In genomic region chr7:4670655-4671255, GRCm38 (mm10) we compare ENCODE assay signal across 19 mouse cellular contexts. TPM values are rescaled to one million over a fixed set of nuclear protein-coding genes. Genes with fewer than 3 reads are reported as not detected.
DNase-seq lines count a peak whose midpoint lies in the region; ATAC-seq and TF ChIP-seq lines count a peak whose summit lies in the region.
"Had no signal": no experiment of that assay in that cellular context is flagged by ENCODE, and none has a peak within 500 bp of the region (broad histone marks: within the 10 kb centered on the region; RNA-seq: fewer than 3 reads in every experiment).

No protein-coding gene starts in this region.

- H3K4me2 ChIP-seq in intestine, embryonic 16.5 days (ENCODE audit: low read depth, low read length) = no peak overlapping the region
- H3K4me2 ChIP-seq in liver, postnatal 0 days (ENCODE audit: low read depth, low read length) = peak overlapping the region; percentile 53
- H3K4me2 ChIP-seq in neural tube, embryonic 15.5 days = no peak overlapping the region
- no peak overlapping the region for H3K4me2 ChIP-seq in lung, postnatal 0 days (replicated peaks; ENCODE audit: low read depth, low read length)
- H3K4me2 ChIP-seq: forebrain, embryonic 13.5 days; heart, embryonic 15.5 days; limb, embryonic 12.5 days; lung, embryonic 15.5 days; midbrain, embryonic 15.5 days had no signal

- 84% methylated on average over 8 of the region's 8 CpGs for WGBS in intestine, embryonic 16.5 days
- WGBS in liver, postnatal 0 days (ENCODE audit: insufficient replicate concordance) = 61% methylated on average over 8 of the region's 8 CpGs
- 88% methylated on average over 8 of the region's 8 CpGs for WGBS in neural tube, embryonic 15.5 days
- WGBS in lung, postnatal 0 days = 86% methylated on average over 8 of the region's 8 CpGs

- peak; percentile 28 to 49 for DNase-seq in spleen, postnatal 36 days (ENCODE audit: low spot score in 2 of 2)
- DNase-seq in spleen, postnatal 14 days (ENCODE audit: low spot score in 2 of 2) = no peak
- peak; percentile 88 for DNase-seq in c-Kit-positive CD71-positive TER-119-positive erythroid progenitor cells, embryonic 14.5 days (ENCODE audit: low spot score)
- no peak for DNase-seq in liver, postnatal 0 days
- no peak for DNase-seq in lung, postnatal 0 days (ENCODE audit: low spot score)
- DNase-seq: adrenal gland, adult 8-10 months; cerebellum, adult 8-10 months; gastrocnemius, postnatal 36 days; kidney, postnatal 10 days had no signal

- ATAC-seq in intestine, embryonic 16.5 days = 0 out of 2 replicates have a peak, but pooled peaks have one; percentile 17
- peak; percentile 91 for ATAC-seq in liver, postnatal 0 days
- ATAC-seq in neural tube, embryonic 15.5 days (ENCODE audit: low FRiP score) = no peak
- ATAC-seq in lung, postnatal 0 days = no peak
- ATAC-seq in megakaryocyte, adult 5-6 weeks (ENCODE audit: poor library complexity, severe bottlenecking) = no peak
- ATAC-seq: forebrain, embryonic 13.5 days; inflammation-experienced regulatory T-cells, adult 6 months; midbrain, embryonic 15.5 days had no signal

- H3K4me1 ChIP-seq in intestine, embryonic 16.5 days (ENCODE audit: control insufficient read depth, insufficient read depth, low read length) = peaks cover 7% of the 10 kb centered on the region; the same call in 1 of the 2 replicates
- peaks cover 21% of the 10 kb centered on the region for H3K4me1 ChIP-seq in liver, postnatal 0 days (ENCODE audit: insufficient read depth)
- H3K4me1 ChIP-seq in neural tube, embryonic 15.5 days = peaks cover 6% of the 10 kb centered on the region; the same call in 1 of the 2 replicates
- no peaks in the 10 kb centered on the region for H3K4me1 ChIP-seq in lung, postnatal 0 days (ENCODE audit: insufficient read depth, low read depth, low read length)
- H3K4me1 ChIP-seq: forebrain, embryonic 13.5 days; limb, embryonic 12.5 days; midbrain, embryonic 15.5 days had no signal

- peak; percentile 92 for TF ChIP-seq EP300 in liver, postnatal 0 days (IDR thresholded peaks at IDR 0.05; ENCODE audit: low read depth)
- no peak for TF ChIP-seq EP300 in lung, postnatal 0 days (IDR thresholded peaks at IDR 0.05)

- H3K9ac ChIP-seq in intestine, embryonic 16.5 days (ENCODE audit: low read depth, low read length) = no peak overlapping the region
- 0 out of 2 replicates have a peak overlapping the region, but pooled peaks have one; percentile 21 for H3K9ac ChIP-seq in liver, postnatal 0 days (replicated peaks)
- H3K9ac ChIP-seq in neural tube, embryonic 15.5 days (replicated peaks) = no peak overlapping the region
- H3K9ac ChIP-seq in lung, postnatal 0 days (replicated peaks; ENCODE audit: low read depth) = no peak overlapping the region
- H3K9ac ChIP-seq: forebrain, embryonic 13.5 days; heart, embryonic 15.5 days; limb, embryonic 12.5 days; lung, embryonic 15.5 days; midbrain, embryonic 15.5 days had no signal

- no peaks in the 10 kb centered on the region for H3K9me3 ChIP-seq in intestine, embryonic 16.5 days (ENCODE audit: control insufficient read depth, low read length)
- H3K9me3 ChIP-seq in liver, postnatal 0 days (ENCODE audit: low read length) = no peaks in the 10 kb centered on the region
- H3K9me3 ChIP-seq in neural tube, embryonic 15.5 days (replicated peaks) = no peaks in the 10 kb centered on the region
- H3K9me3 ChIP-seq in lung, postnatal 0 days (ENCODE audit: low read length) = no peaks in the 10 kb centered on the region
- H3K9me3 ChIP-seq: forebrain, embryonic 13.5 days; heart, embryonic 15.5 days; limb, embryonic 12.5 days; lung, embryonic 15.5 days; midbrain, embryonic 15.5 days had no signal

- H3K36me3 ChIP-seq in intestine, embryonic 16.5 days (ENCODE audit: control insufficient read depth, insufficient read depth, low read length) = peaks cover 5% of the 10 kb centered on the region
- peaks cover 19% of the 10 kb centered on the region for H3K36me3 ChIP-seq in liver, postnatal 0 days (replicated peaks; ENCODE audit: insufficient read depth, low read length)
- peaks cover 73% of the 10 kb centered on the region for H3K36me3 ChIP-seq in neural tube, embryonic 15.5 days
- no peaks in the 10 kb centered on the region for H3K36me3 ChIP-seq in lung, postnatal 0 days (ENCODE audit: insufficient read depth, low read length)

- no peaks in the 10 kb centered on the region for H3K27me3 ChIP-seq in intestine, embryonic 16.5 days (replicated peaks; ENCODE audit: control insufficient read depth, insufficient read depth, low read length)
- no peaks in the 10 kb centered on the region for H3K27me3 ChIP-seq in liver, postnatal 0 days (ENCODE audit: insufficient read depth, low read length)
- H3K27me3 ChIP-seq in neural tube, embryonic 15.5 days (replicated peaks) = no peaks in the 10 kb centered on the region
- no peaks in the 10 kb centered on the region for H3K27me3 ChIP-seq in lung, postnatal 0 days (replicated peaks; ENCODE audit: insufficient read depth, low read length)
- H3K27me3 ChIP-seq: forebrain, embryonic 13.5 days; heart, embryonic 15.5 days; limb, embryonic 12.5 days; lung, embryonic 15.5 days; midbrain, embryonic 15.5 days had no signal

- no peak overlapping the region for H3K4me3 ChIP-seq in intestine, embryonic 16.5 days (ENCODE audit: low read length)
- no peak overlapping the region for H3K4me3 ChIP-seq in liver, postnatal 0 days (ENCODE audit: low read depth, low read length)
- H3K4me3 ChIP-seq in neural tube, embryonic 15.5 days (replicated peaks) = no peak overlapping the region
- H3K4me3 ChIP-seq in lung, postnatal 0 days (ENCODE audit: low read depth, low read length) = no peak overlapping the region
- H3K4me3 ChIP-seq: forebrain, embryonic 13.5 days; heart, embryonic 15.5 days; limb, embryonic 12.5 days; lung, embryonic 15.5 days; midbrain, embryonic 15.5 days had no signal

- H3K27ac ChIP-seq in intestine, embryonic 16.5 days (ENCODE audit: low read length) = no peak overlapping the region
- H3K27ac ChIP-seq in liver, postnatal 0 days (ENCODE audit: low read depth) = peak overlapping the region; percentile 64
- H3K27ac ChIP-seq in neural tube, embryonic 15.5 days (replicated peaks) = no peak overlapping the region
- no peak overlapping the region for H3K27ac ChIP-seq in lung, postnatal 0 days (ENCODE audit: low read length)
- H3K27ac ChIP-seq: forebrain, embryonic 13.5 days; limb, embryonic 12.5 days; midbrain, embryonic 15.5 days had no signal

- TF ChIP-seq CTCF in liver, postnatal 0 days (IDR thresholded peaks at IDR 0.05; ENCODE audit: low read depth) = no peak
- no peak for TF ChIP-seq CTCF in lung, postnatal 0 days (IDR thresholded peaks at IDR 0.05)

RNA-seq across cellular contexts. Expression of gene Ppp6r1, which starts 11.9 kb away (rescaled TPM):
- polyA plus RNA-seq in intestine, embryonic 16.5 days (2015; fragmentation: Nextera tagmentation; extraction: Ambion mirVana) = 2.6 and 2.9 TPM in 2 replicates
- polyA plus RNA-seq in liver, postnatal 0 days (2015; fragmentation: Nextera tagmentation; extraction: Ambion mirVana) = 3.8 and 4.5 TPM in 2 replicates
- 8.3 and 8.9 TPM in 2 replicates for polyA plus RNA-seq in neural tube, embryonic 15.5 days (2015; fragmentation: Nextera tagmentation; extraction: Ambion mirVana)
- 6.8 and 7.5 TPM in 2 replicates for polyA plus RNA-seq in lung, postnatal 0 days (2015; fragmentation: Nextera tagmentation; extraction: Ambion mirVana)
- total RNA-seq in megakaryocyte, adult 5-6 weeks (2015) = 71.1 and 72.6 TPM in 2 replicates
- 85.6 and 101 TPM in 2 replicates for total RNA-seq in megakaryocyte, adult 5-6 weeks (2017)

RNA-seq across cellular contexts. Expression of gene Hspbp1, which starts 14.1 kb away (rescaled TPM):
- polyA plus RNA-seq in intestine, embryonic 16.5 days (2015; fragmentation: Nextera tagmentation; extraction: Ambion mirVana) = 84.9 and 95.4 TPM in 2 replicates
- polyA plus RNA-seq in liver, postnatal 0 days (2015; fragmentation: Nextera tagmentation; extraction: Ambion mirVana) = 27.6 and 33.1 TPM in 2 replicates
- polyA plus RNA-seq in neural tube, embryonic 15.5 days (2015; fragmentation: Nextera tagmentation; extraction: Ambion mirVana) = 156 and 173 TPM in 2 replicates
- polyA plus RNA-seq in lung, postnatal 0 days (2015; fragmentation: Nextera tagmentation; extraction: Ambion mirVana) = 49.7 and 54.4 TPM in 2 replicates
- total RNA-seq in megakaryocyte, adult 5-6 weeks (2015) = 12.7 and 16.9 TPM in 2 replicates
- 9.8 and 15.3 TPM in 2 replicates for total RNA-seq in megakaryocyte, adult 5-6 weeks (2017)

RNA-seq across cellular contexts. Expression of gene Brsk1, which starts 19.6 kb away (rescaled TPM):
- polyA plus RNA-seq in intestine, embryonic 16.5 days (2015; fragmentation: Nextera tagmentation; extraction: Ambion mirVana) = 0.86 and 1.4 TPM in 2 replicates
- not detected in 2 replicates for polyA plus RNA-seq in liver, postnatal 0 days (2015; fragmentation: Nextera tagmentation; extraction: Ambion mirVana)
- 6.5 and 6.8 TPM in 2 replicates for polyA plus RNA-seq in neural tube, embryonic 15.5 days (2015; fragmentation: Nextera tagmentation; extraction: Ambion mirVana)
- polyA plus RNA-seq in lung, postnatal 0 days (2015; fragmentation: Nextera tagmentation; extraction: Ambion mirVana) = 0.31 and 0.45 TPM in 2 replicates
- total RNA-seq in megakaryocyte, adult 5-6 weeks (2015) = not detected in 2 replicates
- not detected in 2 replicates for total RNA-seq in megakaryocyte, adult 5-6 weeks (2017)

RNA-seq across cellular contexts. Expression of gene Tmem86b, which starts 39.5 kb away (rescaled TPM):
- polyA plus RNA-seq in intestine, embryonic 16.5 days (2015; fragmentation: Nextera tagmentation; extraction: Ambion mirVana) = 16.3 and 23.2 TPM in 2 replicates
- polyA plus RNA-seq in liver, postnatal 0 days (2015; fragmentation: Nextera tagmentation; extraction: Ambion mirVana) = 31.8 and 35.4 TPM in 2 replicates
- 1.7 and 2.3 TPM in 2 replicates for polyA plus RNA-seq in neural tube, embryonic 15.5 days (2015; fragmentation: Nextera tagmentation; extraction: Ambion mirVana)
- polyA plus RNA-seq in lung, postnatal 0 days (2015; fragmentation: Nextera tagmentation; extraction: Ambion mirVana) = 0.90 and 0.91 TPM in 2 replicates
- total RNA-seq in megakaryocyte, adult 5-6 weeks (2015) = 8.9 and 10.7 TPM in 2 replicates
- total RNA-seq in megakaryocyte, adult 5-6 weeks (2017) = 13.6 and 22.1 TPM in 2 replicates

RNA-seq across cellular contexts. Expression of gene Tmem150b, which starts 54.3 kb away (rescaled TPM):
- 4.4 and 5.4 TPM in 2 replicates for polyA plus RNA-seq in intestine, embryonic 16.5 days (2015; fragmentation: Nextera tagmentation; extraction: Ambion mirVana)
- polyA plus RNA-seq in liver, postnatal 0 days (2015; fragmentation: Nextera tagmentation; extraction: Ambion mirVana) = 0.29 and 0.34 TPM in 2 replicates
- 0.13 and 0.14 TPM in 2 replicates for polyA plus RNA-seq in neural tube, embryonic 15.5 days (2015; fragmentation: Nextera tagmentation; extraction: Ambion mirVana)
- polyA plus RNA-seq in lung, postnatal 0 days (2015; fragmentation: Nextera tagmentation; extraction: Ambion mirVana) = 0.25 and 0.35 TPM in 2 replicates
- 11.4 and 13.3 TPM in 2 replicates for total RNA-seq in megakaryocyte, adult 5-6 weeks (2015)
- total RNA-seq in megakaryocyte, adult 5-6 weeks (2017) = 15.5 and 18.0 TPM in 2 replicates
- total RNA-seq: gastrocnemius, postnatal 36 days; left cerebral cortex, adult 18-20 months had no signal
- polyA plus RNA-seq: inflammation-experienced regulatory T-cells, adult 6 months had no signal

Comparison
In these comparisons a context has a peak if more than half of its experiments do, and no peak if none do; other contexts are left out.
1. DNase-seq: peak in spleen, postnatal 36 days (2 of 2) and c-Kit-positive CD71-positive TER-119-positive erythroid progenitor cells, embryonic 14.5 days (single experiment); none in spleen, postnatal 14 days (0 of 2), liver, postnatal 0 days (single experiment) and lung, postnatal 0 days (single experiment).
2. ATAC-seq: peak in intestine, embryonic 16.5 days (single experiment) and liver, postnatal 0 days (single experiment); none in neural tube, embryonic 15.5 days (single experiment), lung, postnatal 0 days (single experiment) and megakaryocyte, adult 5-6 weeks (single experiment).